Mouse (Mus musculus) embryonic fibroblast, embryonic 13.5 days (primary cell): ENCODE measurements around the gene R3hcc1l. TPM values are rescaled to one million over a fixed set of nuclear protein-coding genes. Genes with fewer than 3 reads are reported as not detected.

Experiments used
- H3K27ac ChIP-seq: 2 replicates; pipeline ENCODE4 v1.5.1; 2012; ENCODE audit warnings: low read length, control low read depth, inconsistent platforms; ENCODE audit not compliant: insufficient read depth
- H3K4me1 ChIP-seq: 2 replicates; pipeline ENCODE4 v1.6.1; 2011; ENCODE audit warnings: low read length; ENCODE audit not compliant: control insufficient read depth, insufficient read depth
- H3K4me3 ChIP-seq: 2 replicates; pipeline ENCODE4 v1.5.1; 2011; ENCODE audit warnings: mild to moderate bottlenecking, control low read depth, low read length; ENCODE audit not compliant: insufficient read depth
- CTCF ChIP-seq: IDR thresholded peaks from 2 replicates; pipeline ENCODE4 v1.5.1; 2011; ENCODE audit warnings: mild to moderate bottlenecking, control low read depth, low read length, moderate library complexity, borderline replicate concordance; ENCODE audit not compliant: insufficient read depth
- POLR2A ChIP-seq: IDR thresholded peaks from 2 replicates; pipeline ENCODE4 v1.6.1; 2011; ENCODE audit warnings: low read depth, mild to moderate bottlenecking, control low read depth, low read length, moderate library complexity
- polyA plus RNA-seq: library from polyadenylated mRNA; stranded (reverse); fragments of >200 nt; gene quantifications from 2 replicates; pipeline ENCODE4 v1.2.4, GENCODE M21; 2011; ENCODE audit warnings: low read depth; ENCODE audit not compliant: missing spikeins, insufficient read length

The R3hcc1l gene
- polyA plus RNA-seq, 1 experiment: 31.8 TPM

GRCm38 (mm10) chr19:42510276-42511171 is 8.0 kb upstream of the R3hcc1l start:
- H3K27ac ChIP-seq: no peak overlapping the region
- no peak overlapping the region for H3K4me3 ChIP-seq
- no peak for TF ChIP-seq POLR2A
- no peak for TF ChIP-seq CTCF
- H3K4me1 ChIP-seq: no peaks in the 10 kb centered on the region

- H3K27ac ChIP-seq: no peak overlapping the region
- H3K4me1 ChIP-seq: no peaks in the 10 kb centered on the region; the same call in 1 of the 2 replicates
- no peak for TF ChIP-seq POLR2A
- TF ChIP-seq CTCF: no peak
- no peak overlapping the region for H3K4me3 ChIP-seq
Measured at GRCm38 (mm10) chr19:42515656-42516055, 2.9 kb upstream of the R3hcc1l start.

GRCm38 (mm10) chr19:42516121-42516520 is 2.4 kb upstream of the R3hcc1l start:
- Histone ChIP-seq H3K4me3 (no peak overlapping the region), H3K4me1 (no peaks in the 10 kb centered on the region; the same call in 1 of the 2 replicates), H3K27ac (no peak overlapping the region)
- TF ChIP-seq POLR2A (no peak), CTCF (no peak)

GRCm38 (mm10) chr19:42517957-42518619 is 471 bp upstream of the R3hcc1l start:
- Histone ChIP-seq H3K4me3 (peak overlapping the region; percentile 50), H3K4me1 (no peaks in the 10 kb centered on the region; the same call in 1 of the 2 replicates), H3K27ac (no peak overlapping the region)
- TF ChIP-seq POLR2A (no peak; the same call in 1 of the 2 replicates), CTCF (no peak)

- Histone ChIP-seq H3K27ac (no peak overlapping the region), H3K4me1 (peaks cover 2% of the 10 kb centered on the region; the same call in 1 of the 2 replicates)
- TF ChIP-seq CTCF (no peak), POLR2A (no peak)
Measured at GRCm38 (mm10) chr19:42519760-42520159, 1.2 kb downstream of the R3hcc1l start.

GRCm38 (mm10) chr19:42524703-42525102 is 6.1 kb downstream of the R3hcc1l start:
- H3K4me3 ChIP-seq: no peak overlapping the region
- peaks cover 2% of the 10 kb centered on the region; the same call in 1 of the 2 replicates for H3K4me1 ChIP-seq
- H3K27ac ChIP-seq: no peak overlapping the region
- TF ChIP-seq CTCF: no peak
- TF ChIP-seq POLR2A: no peak

More at GRCm38 (mm10) chr19:42519760-42520159, 1.2 kb downstream of the R3hcc1l start:
- H3K4me3 ChIP-seq: peak overlapping the region; percentile 87

GRCm38 (mm10) chr19:42529992-42530437 is 11.5 kb downstream of the R3hcc1l start:
- no peak for TF ChIP-seq POLR2A
- TF ChIP-seq CTCF: no peak
- no peak overlapping the region for H3K4me3 ChIP-seq
- peaks cover 3% of the 10 kb centered on the region for H3K4me1 ChIP-seq
- no peak overlapping the region for H3K27ac ChIP-seq

- no peak for TF ChIP-seq CTCF
- TF ChIP-seq POLR2A: no peak
- peaks cover 10% of the 10 kb centered on the region for H3K4me1 ChIP-seq
- no peak overlapping the region for H3K4me3 ChIP-seq
- no peak overlapping the region for H3K27ac ChIP-seq
Measured at GRCm38 (mm10) chr19:42534427-42534826, 15.9 kb downstream of the R3hcc1l start.

- TF ChIP-seq CTCF (no peak), POLR2A (no peak)
- Histone ChIP-seq H3K4me3 (no peak overlapping the region), H3K4me1 (peaks cover 26% of the 10 kb centered on the region), H3K27ac (no peak overlapping the region)
Measured at GRCm38 (mm10) chr19:42537600-42537999, 19.0 kb downstream of the R3hcc1l start.
